Mouse (Mus musculus) yolk sac, embryonic 10.5 days (tissue): ENCODE data around the gene Tnfaip8l1.

ENCODE experiments used
- DNase-seq: peaks from one replicate; pipeline ENCODE4 v3.0.0-alpha.2; 2017; ENCODE audit warnings: low spot score

Tnfaip8l1 gene

GRCm38 (mm10) chr17:56137839-56138613, 24.3 kb upstream of the Tnfaip8l1 start:
- DNase-seq, result no peak

- DNase-seq, result no peak
Observed at GRCm38 (mm10) chr17:56139355-56139754, 22.9 kb upstream of the Tnfaip8l1 start.

- peak; percentile 53 for DNase-seq
Observed at GRCm38 (mm10) chr17:56139858-56140595, 22.2 kb upstream of the Tnfaip8l1 start, which contains the start of gene Sema6b. Gene Sema6b, minus strand, starts transcription at chr17:56140343.

- no peak for DNase-seq
Observed at GRCm38 (mm10) chr17:56141702-56142605, 20.3 kb upstream of the Tnfaip8l1 start.

GRCm38 (mm10) chr17:56144546-56144945, 17.7 kb upstream of the Tnfaip8l1 start:
- DNase-seq, result no peak

- DNase-seq, result no peak
Observed at GRCm38 (mm10) chr17:56146131-56146530, 16.1 kb upstream of the Tnfaip8l1 start.

GRCm38 (mm10) chr17:56147420-56147819, 14.9 kb upstream of the Tnfaip8l1 start:
- DNase-seq, result no peak

- no peak for DNase-seq
Observed at GRCm38 (mm10) chr17:56148280-56148679, 14.0 kb upstream of the Tnfaip8l1 start.

GRCm38 (mm10) chr17:56148790-56149618, 13.3 kb upstream of the Tnfaip8l1 start:
- no peak for DNase-seq

GRCm38 (mm10) chr17:56149897-56150296, 12.4 kb upstream of the Tnfaip8l1 start:
- no peak for DNase-seq

GRCm38 (mm10) chr17:56153643-56154042, 8.6 kb upstream of the Tnfaip8l1 start:
- DNase-seq, result peak; percentile 63

- peak; percentile 56 for DNase-seq
Observed at GRCm38 (mm10) chr17:56159729-56160128, 2.5 kb upstream of the Tnfaip8l1 start.

GRCm38 (mm10) chr17:56163523-56164102, 1.3 kb downstream of the Tnfaip8l1 start:
- no peak for DNase-seq

- no peak for DNase-seq
Observed at GRCm38 (mm10) chr17:56164510-56164909, 2.2 kb downstream of the Tnfaip8l1 start.

GRCm38 (mm10) chr17:56165671-56166070, 3.4 kb downstream of the Tnfaip8l1 start:
- no peak for DNase-seq

GRCm38 (mm10) chr17:56169830-56170229, 7.6 kb downstream of the Tnfaip8l1 start:
- no peak for DNase-seq

GRCm38 (mm10) chr17:56170636-56171035, 8.4 kb downstream of the Tnfaip8l1 start:
- no peak for DNase-seq

- no peak for DNase-seq
Observed at GRCm38 (mm10) chr17:56171456-56171855, 9.2 kb downstream of the Tnfaip8l1 start.

- DNase-seq, result no peak
Observed at GRCm38 (mm10) chr17:56171881-56172280, 9.6 kb downstream of the Tnfaip8l1 start.

GRCm38 (mm10) chr17:56173401-56174046, 11.2 kb downstream of the Tnfaip8l1 start:
- no peak for DNase-seq
